Mouse (Mus musculus) MEL (cell line): Measurements from ENCODE around the gene Nfatc3. TPM values are rescaled to one million over a fixed set of nuclear protein-coding genes. Genes with fewer than 3 reads are reported as not detected.

ENCODE experiments used
- DNase-seq: peaks from one replicate; pipeline ENCODE4 v3.0.0; 2011; ENCODE audit warnings: low read depth, low spot score
- H3K27ac ChIP-seq: 2 replicates; pipeline ENCODE4 v1.5.1; 2012; ENCODE audit warnings: low read depth, mild to moderate bottlenecking, control low read depth, low read length, moderate library complexity; ENCODE audit not compliant: control insufficient read depth
- H3K27me3 ChIP-seq, 2 experiments: fragments of 150-350 bp in 1 of 2; sonication (generic) in 1 of 2; 2 replicates each; pipeline ENCODE4 v1.6.1; 2012; ENCODE audit warnings: low read length in 2 of 2, mild to moderate bottlenecking in 2 of 2, improper control_type of control experiment in 1 of 2, moderate library complexity in 1 of 2; ENCODE audit not compliant: insufficient read depth in 2 of 2, control insufficient read depth in 1 of 2
- H3K36me3 ChIP-seq, 2 experiments: 2 replicates each; pipeline ENCODE4 v1.6.1; 2012 to 2014; ENCODE audit warnings: low read length in 2 of 2, improper control_type of control experiment in 1 of 2, inconsistent platforms in 1 of 2, mild to moderate bottlenecking in 1 of 2; ENCODE audit not compliant: insufficient read depth in 2 of 2, control insufficient read depth in 1 of 2
- H3K4me1 ChIP-seq, 2 experiments: fragments of 150-350 bp in 1 of 2; sonication (generic) in 1 of 2; 2 replicates each; pipeline ENCODE4 v1.6.1; 2012; ENCODE audit warnings: low read length in 2 of 2, improper control_type of control experiment in 1 of 2, mild to moderate bottlenecking in 1 of 2; ENCODE audit not compliant: insufficient read depth in 2 of 2, control insufficient read depth in 1 of 2
- H3K4me3 ChIP-seq, 2 experiments: fragments of 150-350 bp in 1 of 2; sonication (generic) in 1 of 2; 2 replicates each; pipeline ENCODE4 v1.5.1; 2012; ENCODE audit warnings: low read depth in 2 of 2, low read length in 2 of 2, mild to moderate bottlenecking in 2 of 2, moderate library complexity in 2 of 2, control low read depth in 1 of 2, improper control_type of control experiment in 1 of 2; ENCODE audit not compliant: control insufficient read depth in 1 of 2, insufficient read depth in 1 of 2
- H3K79me2 ChIP-seq: 2 replicates; pipeline ENCODE4 v1.6.1; 2012; ENCODE audit warnings: mild to moderate bottlenecking, low read length, moderate library complexity; ENCODE audit not compliant: control insufficient read depth, poor library complexity, insufficient read depth
- H3K9ac ChIP-seq: 2 replicates; pipeline ENCODE4 v1.6.1; 2012; ENCODE audit warnings: low read depth, mild to moderate bottlenecking, control low read depth, low read length, moderate library complexity; ENCODE audit not compliant: control insufficient read depth, poor library complexity, severe bottlenecking
- H3K9me3 ChIP-seq: fragments of 150-350 bp; sonication (generic); replicated peaks from 2 replicates; pipeline ENCODE4 v1.6.1; 2012; ENCODE audit warnings: mild to moderate bottlenecking, low read length, improper control_type of control experiment, moderate library complexity; ENCODE audit not compliant: insufficient read depth
- BHLHE40 ChIP-seq: IDR thresholded peaks from 2 replicates; pipeline ENCODE4 v1.6.1; 2012; ENCODE audit warnings: low read depth, mild to moderate bottlenecking, inconsistent platforms, low read length, improper control_type of control experiment, borderline replicate concordance
- CHD1 ChIP-seq: IDR thresholded peaks from 2 replicates; pipeline ENCODE4 v1.6.1; 2012; ENCODE audit warnings: low read depth, mild to moderate bottlenecking, inconsistent platforms, low read length, improper control_type of control experiment
- CHD2 ChIP-seq: IDR thresholded peaks from 2 replicates; pipeline ENCODE4 v1.6.1; 2011; ENCODE audit warnings: low read length, improper control_type of control experiment
- E2F4 ChIP-seq: IDR thresholded peaks from 2 replicates; pipeline ENCODE4 v1.6.1; 2011; ENCODE audit warnings: low read depth, low read length, improper control_type of control experiment, borderline replicate concordance
- ELF1 ChIP-seq: IDR thresholded peaks from 2 replicates; pipeline ENCODE4 v1.6.1; 2014; ENCODE audit warnings: low read depth, mild to moderate bottlenecking, inconsistent platforms, low read length, improper control_type of control experiment, moderate library complexity
- EP300 ChIP-seq, 2 experiments: IDR thresholded peaks; 2 replicates each; pipeline ENCODE4 v1.6.1; 2011; ENCODE audit warnings: improper control_type of control experiment in 2 of 2, low read length in 2 of 2, low read depth in 1 of 2, mild to moderate bottlenecking in 1 of 2
- ETS1 ChIP-seq: IDR thresholded peaks from 2 replicates; pipeline ENCODE4 v1.6.1; 2012; ENCODE audit warnings: low read depth, mild to moderate bottlenecking, inconsistent platforms, low read length, improper control_type of control experiment, moderate library complexity
- GATA1 ChIP-seq: IDR thresholded peaks from 2 replicates; pipeline ENCODE4 v1.6.1; 2011; ENCODE audit warnings: low read depth, low read length, improper control_type of control experiment
- KAT2A ChIP-seq: conservative IDR thresholded peaks from 2 replicates; pipeline ENCODE4 v1.6.1; 2012; ENCODE audit warnings: low read depth, low read length, improper control_type of control experiment, inconsistent platforms
- MAFK ChIP-seq: IDR thresholded peaks from 2 replicates; pipeline ENCODE4 v1.6.1; 2011; ENCODE audit warnings: low read depth, mild to moderate bottlenecking, low read length, improper control_type of control experiment, borderline replicate concordance
- MXI1 ChIP-seq: IDR thresholded peaks from 2 replicates; pipeline ENCODE4 v1.6.1; 2011; ENCODE audit warnings: mild to moderate bottlenecking, low read depth, low read length, improper control_type of control experiment
- MYB ChIP-seq: IDR thresholded peaks from 2 replicates; pipeline ENCODE4 v1.6.1; 2011; ENCODE audit warnings: mild to moderate bottlenecking, low read depth, low read length, improper control_type of control experiment
- MYC ChIP-seq: IDR thresholded peaks from 2 replicates; pipeline ENCODE4 v1.6.1; 2011; ENCODE audit warnings: low read depth, mild to moderate bottlenecking, low read length, improper control_type of control experiment, moderate library complexity
- NELFE ChIP-seq: IDR thresholded peaks from 2 replicates; pipeline ENCODE4 v1.6.1; 2011; ENCODE audit warnings: low read depth, low read length, improper control_type of control experiment
- NRF1 ChIP-seq: IDR thresholded peaks from 2 replicates; pipeline ENCODE4 v1.6.1; 2014; ENCODE audit warnings: low read depth, mild to moderate bottlenecking, inconsistent platforms, low read length, improper control_type of control experiment, moderate library complexity; ENCODE audit not compliant: poor library complexity, insufficient read depth, severe bottlenecking
- POLR2AphosphoS2 ChIP-seq: IDR thresholded peaks from 2 replicates; pipeline ENCODE4 v1.6.1; 2011; ENCODE audit warnings: low read length, improper control_type of control experiment
- POLR2AphosphoS5 ChIP-seq: IDR thresholded peaks from 2 replicates; pipeline ENCODE4 v1.6.1; 2012; ENCODE audit warnings: low read depth, borderline replicate concordance, mild to moderate bottlenecking, inconsistent platforms, low read length, moderate library complexity, mixed read lengths
- RAD21 ChIP-seq: IDR thresholded peaks from 2 replicates; pipeline ENCODE4 v1.6.1; 2011; ENCODE audit warnings: mild to moderate bottlenecking, low read depth, low read length, improper control_type of control experiment
- RCOR1 ChIP-seq: IDR thresholded peaks from 2 replicates; pipeline ENCODE4 v1.6.1; 2012; ENCODE audit warnings: low read depth, mild to moderate bottlenecking, inconsistent platforms, low read length, improper control_type of control experiment
- TAL1 ChIP-seq: IDR thresholded peaks from 2 replicates; pipeline ENCODE4 v1.6.1; 2012; ENCODE audit warnings: mild to moderate bottlenecking, inconsistent platforms, low read length, moderate library complexity, mixed read lengths
- TBP ChIP-seq: IDR thresholded peaks from 2 replicates; pipeline ENCODE4 v1.8.0; 2011; ENCODE audit warnings: low read depth, low read length, improper control_type of control experiment
- TCF12 ChIP-seq: IDR thresholded peaks from 2 replicates; pipeline ENCODE4 v1.6.1; 2014; ENCODE audit warnings: low read depth, mild to moderate bottlenecking, inconsistent platforms, low read length, improper control_type of control experiment, moderate library complexity
- UBTF ChIP-seq: IDR thresholded peaks from 2 replicates; pipeline ENCODE4 v1.6.1; 2012; ENCODE audit warnings: low read depth, mild to moderate bottlenecking, inconsistent platforms, low read length, improper control_type of control experiment, moderate library complexity, borderline replicate concordance; ENCODE audit not compliant: insufficient read depth
- USF1 ChIP-seq: IDR thresholded peaks from 2 replicates; pipeline ENCODE4 v1.6.1; 2014; ENCODE audit warnings: low read depth, mild to moderate bottlenecking, inconsistent platforms, low read length, improper control_type of control experiment, moderate library complexity
- USF2 ChIP-seq, 2 experiments: IDR thresholded peaks; 2 replicates each; pipeline ENCODE4 v1.6.1; 2011 to 2012; ENCODE audit warnings: improper control_type of control experiment in 2 of 2, low read length in 2 of 2, borderline replicate concordance in 1 of 2, inconsistent platforms in 1 of 2, low read depth in 1 of 2, mild to moderate bottlenecking in 1 of 2; ENCODE audit not compliant: insufficient read depth in 1 of 2
- ZMIZ1 ChIP-seq: IDR thresholded peaks from 2 replicates; pipeline ENCODE4 v1.6.1; 2012; ENCODE audit warnings: low read depth, mild to moderate bottlenecking, inconsistent platforms, low read length, improper control_type of control experiment, moderate library complexity
- ZNF384 ChIP-seq: IDR thresholded peaks from 2 replicates; pipeline ENCODE4 v1.6.1; 2012; ENCODE audit warnings: low read depth, mild to moderate bottlenecking, inconsistent platforms, low read length, improper control_type of control experiment
- polyA plus RNA-seq, 2 experiments: library from polyadenylated mRNA; stranded (reverse) in 1 of 2; unstranded in 1 of 2; fragments of >175 nt in 1 of 2; fragments of >200 nt in 1 of 2; gene quantifications; 2 replicates each; pipeline versions ENCODE4 v1.2.1 to v1.2.4; 2012; ENCODE audit warnings: low replicate concordance in 2 of 2, low read depth in 1 of 2; ENCODE audit not compliant: insufficient read length in 2 of 2, insufficient read depth in 1 of 2, missing spikeins in 1 of 2
- total RNA-seq: library from RNA; depleted of rRNA; stranded (reverse); fragments of 300-350 nt; gene quantifications from 2 replicates; pipeline ENCODE4 v1.2.3, GENCODE M21; 2012

Gene Nfatc3
- total and polyA plus RNA-seq, 3 experiments: 14.4 to 59.3 (median 50.2) TPM

GRCm38 (mm10) chr8:106131021-106131420 is 72.4 kb downstream of the Nfatc3 start:
- TF ChIP-seq TCF12 (no peak), TAL1 (no peak), USF2 (IDR thresholded peaks at IDR 0.05; ENCODE audit: borderline replicate concordance in 1 of 2, insufficient read depth in 1 of 2, low read depth in 1 of 2, low read length in 2 of 2) (no peak), MYC (no peak), USF1 (no peak), ZMIZ1 (no peak), TBP (no peak), CHD2 (no peak), ETS1 (no peak), EP300 (IDR thresholded peaks at IDR 0.05; ENCODE audit: low read depth in 1 of 2, low read length in 2 of 2) (no peak), POLR2AphosphoS5 (no peak), MYB (no peak), POLR2AphosphoS2 (no peak), ELF1 (no peak)
- no peak for DNase-seq
- Histone ChIP-seq H3K9ac (no peak overlapping the region), H3K79me2 (no peaks in the 10 kb centered on the region; the same call in 1 of the 2 replicates), H3K4me3 (no peak overlapping the region), H3K9me3 (no peaks in the 10 kb centered on the region), H3K4me1 (peaks cover 13 to 27% of the 10 kb centered on the region in 2 experiments), H3K27ac (peak overlapping the region; percentile 66), H3K27me3 (no peaks in the 10 kb centered on the region), H3K36me3 (peaks cover 9 to 28% of the 10 kb centered on the region in 2 experiments)

- H3K4me1 ChIP-seq: peaks cover 8 to 22% of the 10 kb centered on the region in 2 experiments
- H3K27me3 ChIP-seq: peaks cover 0 to 5% of the 10 kb centered on the region in 2 experiments; a peak in 2 of 4 replicates
- DNase-seq: peak; percentile 86
- no peak overlapping the region for H3K9ac ChIP-seq
- H3K9me3 ChIP-seq: no peaks in the 10 kb centered on the region
- H3K27ac ChIP-seq: peak overlapping the region; percentile 70
- peaks cover 9 to 22% of the 10 kb centered on the region in 2 experiments for H3K36me3 ChIP-seq
- H3K4me3 ChIP-seq: no peak overlapping the region
- H3K79me2 ChIP-seq: no peaks in the 10 kb centered on the region; the same call in 1 of the 2 replicates
- TF ChIP-seq ZMIZ1 (no peak), TCF12 (peak; percentile 84), CHD1 (no peak), CHD2 (no peak), NRF1 (no peak), KAT2A (no peak), RAD21 (no peak), E2F4 (no peak), MYC (no peak), UBTF (0 out of 2 replicates have a peak, but pooled peaks have one; percentile 55), BHLHE40 (no peak), POLR2AphosphoS5 (no peak), NELFE (no peak), ETS1 (peak; percentile 66), MYB (peak; percentile 83), POLR2AphosphoS2 (no peak), MXI1 (no peak), USF1 (no peak), MAFK (no peak), GATA1 (peak; percentile 81), RCOR1 (peak; percentile 59; the same call in 1 of the 2 replicates), TAL1 (peak; percentile 42), ZNF384 (no peak), TBP (peak; percentile 54; the same call in 1 of the 2 replicates)
Measured at GRCm38 (mm10) chr8:106131488-106132222, 73.0 kb downstream of the Nfatc3 start.
